Mouse (Mus musculus): ENCODE measurements around the gene Pdik1l. TPM values are rescaled to one million over a fixed set of nuclear protein-coding genes. Genes with fewer than 3 reads are reported as not detected.

Gene Pdik1l
- polyA plus RNA-seq (2012; ENCODE audit: insufficient read depth, insufficient read length, low replicate concordance, missing spikeins), result not detected in 2 replicates

- Histone ChIP-seq H3K4me1 (ENCODE audit: control insufficient read depth, insufficient read depth, low read length) (0 out of 2 replicates have a peak, but pooled peaks cover 6% of the 10 kb centered on the region), H3K27ac (ENCODE audit: insufficient read depth, low read depth, low read length) (peak within 1 kb of the TSS; percentile 76), H3K4me3 (ENCODE audit: insufficient read depth, low read depth, low read length) (peak within 1 kb of the TSS; percentile 98)
- WGBS, result under 1% methylated on average over 43 of the region's 43 CpGs
- no peak for TF ChIP-seq POLR2A (IDR thresholded peaks at IDR 0.05; ENCODE audit: insufficient read depth, low read depth, low read length)
- TF ChIP-seq CTCF (IDR thresholded peaks at IDR 0.05; ENCODE audit: insufficient read depth, low read depth, low read length), result no peak
Observed at GRCm38 (mm10) chr4:134287575-134288025, at the start of gene Pdik1l. Gene Pdik1l (minus strand): TSS chr4:134287895.

DNA sequence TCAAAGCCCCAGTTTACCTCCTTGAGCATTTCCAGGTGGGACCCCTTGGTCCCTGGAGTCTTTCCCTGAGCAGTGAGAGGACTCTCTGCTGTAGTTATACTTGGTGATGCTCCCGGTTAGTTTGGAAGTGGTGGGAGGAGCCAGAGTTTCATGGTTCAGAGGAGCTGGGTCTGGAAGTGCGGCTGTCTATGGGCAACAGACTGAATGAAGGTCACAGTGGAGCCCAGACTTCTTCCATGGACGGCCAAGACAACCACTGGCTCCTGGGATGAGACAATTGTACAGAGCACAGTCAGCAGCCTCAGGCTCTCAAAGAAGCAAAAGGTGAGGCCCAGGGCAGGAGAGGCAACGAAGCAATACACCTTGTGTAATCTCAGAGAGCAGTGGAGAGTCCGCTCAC lies 42.6 kb upstream of the Pdik1l start:
- Histone ChIP-seq H3K4me1 (ENCODE audit: control insufficient read depth, insufficient read depth, low read length) (0 out of 2 replicates have a peak, but pooled peaks cover 4% of the 10 kb centered on the region), H3K4me3 (ENCODE audit: insufficient read depth, low read depth, low read length) (no peak overlapping the region), H3K27ac (ENCODE audit: insufficient read depth, low read depth, low read length) (no peak overlapping the region)
- 69% methylated on average over 5 of the region's 5 CpGs for WGBS
- TF ChIP-seq POLR2A (IDR thresholded peaks at IDR 0.05; ENCODE audit: insufficient read depth, low read depth, low read length), result no peak
- TF ChIP-seq CTCF (IDR thresholded peaks at IDR 0.05; ENCODE audit: insufficient read depth, low read depth, low read length), result no peak

- no peak overlapping the region for H3K27ac ChIP-seq (ENCODE audit: insufficient read depth, low read depth, low read length)
- no peak for TF ChIP-seq POLR2A (IDR thresholded peaks at IDR 0.05; ENCODE audit: insufficient read depth, low read depth, low read length)
- TF ChIP-seq CTCF (IDR thresholded peaks at IDR 0.05; ENCODE audit: insufficient read depth, low read depth, low read length), result no peak
- H3K4me1 ChIP-seq (ENCODE audit: control insufficient read depth, insufficient read depth, low read length), result 0 out of 2 replicates have a peak, but pooled peaks cover 4% of the 10 kb centered on the region
- WGBS, result 83% methylated on average over 8 of the region's 8 CpGs
- no peak overlapping the region for H3K4me3 ChIP-seq (ENCODE audit: insufficient read depth, low read depth, low read length)
Observed at GRCm38 (mm10) chr4:134328832-134329231, 41.1 kb upstream of the Pdik1l start.

DNA sequence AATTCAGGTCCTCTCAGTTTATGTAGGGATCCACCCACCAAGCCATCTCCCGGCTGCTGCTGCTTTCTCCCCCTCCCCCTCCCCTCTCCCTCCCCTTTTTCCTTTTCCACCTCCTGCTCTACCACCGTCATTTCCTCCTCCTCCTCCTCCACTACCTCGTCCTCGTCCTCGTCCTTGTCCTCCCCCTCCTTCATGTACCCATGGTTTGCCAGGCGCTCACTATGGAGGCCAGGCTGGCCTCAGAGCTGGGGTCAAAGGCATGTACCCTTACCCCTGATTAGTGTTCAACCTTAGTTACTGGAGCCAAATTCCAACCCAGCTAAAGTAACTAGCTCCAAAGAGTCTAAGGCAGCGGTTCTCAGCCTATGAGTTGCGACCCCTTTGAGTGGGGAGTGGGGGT lies 40.5 kb upstream of the Pdik1l start:
- Histone ChIP-seq H3K27ac (ENCODE audit: insufficient read depth, low read depth, low read length) (no peak overlapping the region), H3K4me1 (ENCODE audit: control insufficient read depth, insufficient read depth, low read length) (0 out of 2 replicates have a peak, but pooled peaks cover 4% of the 10 kb centered on the region), H3K4me3 (ENCODE audit: insufficient read depth, low read depth, low read length) (no peak overlapping the region)
- WGBS, result 57% methylated on average over 8 of the region's 8 CpGs
- TF ChIP-seq POLR2A (IDR thresholded peaks at IDR 0.05; ENCODE audit: insufficient read depth, low read depth, low read length) (no peak), CTCF (IDR thresholded peaks at IDR 0.05; ENCODE audit: insufficient read depth, low read depth, low read length) (no peak)

DNA sequence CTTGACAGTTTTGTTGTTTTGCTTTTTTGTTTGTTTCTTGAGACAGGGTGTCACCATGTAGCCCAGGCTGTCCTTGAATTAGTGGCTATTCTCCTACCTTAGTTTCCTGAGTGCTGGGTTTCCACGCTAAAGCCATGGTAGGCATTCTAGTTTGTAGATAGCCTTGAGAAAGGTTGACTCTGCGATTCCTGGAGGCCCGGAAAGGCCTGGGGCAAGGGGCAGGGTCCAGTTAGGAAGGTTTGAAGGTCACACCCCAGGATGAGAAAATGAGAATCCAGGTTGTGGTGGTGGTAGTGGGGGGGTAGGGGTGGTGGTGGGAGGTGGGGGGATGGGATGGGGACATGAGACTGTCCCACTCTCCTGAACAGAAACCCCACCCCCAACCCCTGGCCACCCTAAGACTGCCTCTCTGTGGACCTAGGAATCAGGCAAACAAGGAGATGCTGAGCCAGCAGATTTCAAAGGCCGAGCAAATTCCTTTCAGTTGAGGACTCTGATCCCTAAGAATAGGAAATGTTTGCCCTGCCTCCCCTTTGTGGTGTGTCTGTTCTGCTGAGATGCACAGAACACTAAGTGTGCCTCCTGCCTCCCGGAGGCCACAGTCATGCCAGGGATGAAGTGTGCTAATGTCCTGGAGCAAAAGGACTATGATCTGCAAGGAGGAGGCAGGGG lies 39.3 kb upstream of the Pdik1l start:
- H3K27ac ChIP-seq (ENCODE audit: insufficient read depth, low read depth, low read length), result no peak overlapping the region
- TF ChIP-seq POLR2A (IDR thresholded peaks at IDR 0.05; ENCODE audit: insufficient read depth, low read depth, low read length), result no peak
- no peak for TF ChIP-seq CTCF (IDR thresholded peaks at IDR 0.05; ENCODE audit: insufficient read depth, low read depth, low read length)
- WGBS, result 73% methylated on average over 5 of the region's 5 CpGs
- H3K4me1 ChIP-seq (ENCODE audit: control insufficient read depth, insufficient read depth, low read length), result 0 out of 2 replicates have a peak, but pooled peaks cover 4% of the 10 kb centered on the region
- H3K4me3 ChIP-seq (ENCODE audit: insufficient read depth, low read depth, low read length), result no peak overlapping the region

DNA sequence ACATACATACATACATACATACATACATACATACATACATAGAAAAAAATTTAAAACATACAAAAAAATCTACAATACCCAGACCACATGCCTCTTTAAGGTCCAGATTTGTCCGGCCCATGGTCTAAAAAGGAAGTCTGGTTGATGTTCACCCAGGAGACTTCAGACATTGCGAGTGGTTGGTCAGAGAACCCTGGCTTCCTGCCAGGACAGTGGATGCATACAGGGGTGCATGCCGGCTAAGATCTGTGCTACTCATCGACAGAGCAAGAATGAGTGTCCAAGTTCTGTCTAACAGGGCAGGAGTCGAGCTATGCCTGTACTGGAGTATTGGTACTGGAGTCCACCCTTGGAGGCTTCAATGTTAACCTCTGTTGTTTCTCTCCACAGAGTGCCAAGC lies 37.0 kb upstream of the Pdik1l start:
- WGBS, result 74% methylated on average over 5 of the region's 5 CpGs
- Histone ChIP-seq H3K27ac (ENCODE audit: insufficient read depth, low read depth, low read length) (no peak overlapping the region), H3K4me3 (ENCODE audit: insufficient read depth, low read depth, low read length) (no peak overlapping the region), H3K4me1 (ENCODE audit: control insufficient read depth, insufficient read depth, low read length) (peaks cover 6% of the 10 kb centered on the region; the same call in 1 of the 2 replicates)
- TF ChIP-seq POLR2A (IDR thresholded peaks at IDR 0.05; ENCODE audit: insufficient read depth, low read depth, low read length), result no peak
- TF ChIP-seq CTCF (IDR thresholded peaks at IDR 0.05; ENCODE audit: insufficient read depth, low read depth, low read length), result no peak

GRCm38 (mm10) chr4:134321524-134321923 lies 33.8 kb upstream of the Pdik1l start:
- TF ChIP-seq POLR2A (IDR thresholded peaks at IDR 0.05; ENCODE audit: insufficient read depth, low read depth, low read length) (no peak), CTCF (IDR thresholded peaks at IDR 0.05; ENCODE audit: insufficient read depth, low read depth, low read length) (no peak)
- no peak overlapping the region for H3K27ac ChIP-seq (ENCODE audit: insufficient read depth, low read depth, low read length)
- WGBS, result 65% methylated on average over 3 of the region's 3 CpGs
- H3K4me1 ChIP-seq (ENCODE audit: control insufficient read depth, insufficient read depth, low read length), result peaks cover 3% of the 10 kb centered on the region; the same call in 1 of the 2 replicates
- no peak overlapping the region for H3K4me3 ChIP-seq (ENCODE audit: insufficient read depth, low read depth, low read length)

DNA sequence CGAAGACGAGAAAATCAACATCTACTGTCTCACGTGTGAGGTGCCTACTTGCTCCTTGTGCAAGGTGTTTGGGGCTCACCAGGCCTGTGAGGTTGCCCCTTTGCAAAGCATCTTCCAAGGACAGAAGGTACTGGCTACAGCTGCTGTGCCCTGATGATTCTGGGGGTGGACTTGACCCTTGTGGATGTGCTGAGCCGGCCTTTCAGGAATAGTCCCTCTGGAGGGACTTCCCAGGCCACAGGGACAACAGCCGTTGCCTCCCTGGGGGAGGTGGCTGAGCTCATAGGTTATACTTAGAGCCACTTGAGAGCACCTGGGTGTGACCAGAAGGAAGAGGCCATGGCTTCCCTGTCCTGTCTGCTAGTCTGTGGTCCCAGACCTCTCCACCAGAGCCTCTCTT lies 32.0 kb upstream of the Pdik1l start:
- WGBS, result 78% methylated on average over 5 of the region's 5 CpGs
- H3K27ac ChIP-seq (ENCODE audit: insufficient read depth, low read depth, low read length), result no peak overlapping the region
- H3K4me3 ChIP-seq (ENCODE audit: insufficient read depth, low read depth, low read length), result no peak overlapping the region
- TF ChIP-seq POLR2A (IDR thresholded peaks at IDR 0.05; ENCODE audit: insufficient read depth, low read depth, low read length), result no peak
- no peak for TF ChIP-seq CTCF (IDR thresholded peaks at IDR 0.05; ENCODE audit: insufficient read depth, low read depth, low read length)
- peaks cover 3% of the 10 kb centered on the region; the same call in 1 of the 2 replicates for H3K4me1 ChIP-seq (ENCODE audit: control insufficient read depth, insufficient read depth, low read length)

GRCm38 (mm10) chr4:134319074-134319473 lies 31.4 kb upstream of the Pdik1l start:
- peaks cover 3% of the 10 kb centered on the region; the same call in 1 of the 2 replicates for H3K4me1 ChIP-seq (ENCODE audit: control insufficient read depth, insufficient read depth, low read length)
- H3K27ac ChIP-seq (ENCODE audit: insufficient read depth, low read depth, low read length), result no peak overlapping the region
- H3K4me3 ChIP-seq (ENCODE audit: insufficient read depth, low read depth, low read length), result no peak overlapping the region
- TF ChIP-seq CTCF (IDR thresholded peaks at IDR 0.05; ENCODE audit: insufficient read depth, low read depth, low read length) (no peak), POLR2A (IDR thresholded peaks at IDR 0.05; ENCODE audit: insufficient read depth, low read depth, low read length) (no peak)
- WGBS, result 89% methylated on average over 5 of the region's 5 CpGs
